Mouse (Mus musculus) myocyte (in vitro differentiated cells): ENCODE data around the gene Rem2.

Experiments used
- CEBPB ChIP-seq: IDR thresholded peaks from 2 replicates; pipeline ENCODE4 v1.6.1; 2011; ENCODE audit warnings: mild to moderate bottlenecking, moderate library complexity; ENCODE audit not compliant: poor library complexity, insufficient read depth, severe bottlenecking
- POLR2A ChIP-seq: IDR thresholded peaks from one replicate; pipeline ENCODE4 v1.6.1; 2011; ENCODE audit warnings: low read depth, mild to moderate bottlenecking, control low read depth, moderate library complexity; ENCODE audit not compliant: insufficient read length
- REST ChIP-seq: IDR thresholded peaks from one replicate; pipeline ENCODE4 v1.6.1; 2011; ENCODE audit warnings: mild to moderate bottlenecking, control low read depth, moderate library complexity; ENCODE audit not compliant: insufficient read depth, insufficient read length

DNA sequence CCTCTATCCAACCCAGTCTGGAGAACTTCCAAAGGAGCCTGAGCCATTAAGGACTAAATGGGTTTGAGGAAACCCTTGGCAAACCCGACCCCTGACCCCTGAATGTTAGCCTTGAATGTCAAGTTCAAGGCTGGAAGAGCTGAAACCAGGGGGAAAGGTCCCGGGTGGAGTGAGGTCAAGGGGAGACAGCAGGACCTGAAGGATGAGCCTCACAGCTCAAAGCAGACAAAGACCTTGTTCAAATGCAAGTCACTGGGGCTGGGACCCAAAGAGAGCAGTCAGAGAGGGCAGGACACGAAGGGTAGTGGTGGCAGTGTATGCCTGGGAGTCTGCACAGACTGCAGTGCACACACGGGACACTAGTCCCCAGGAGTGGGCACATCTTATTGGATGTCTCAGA lies 34.5 kb upstream of the Rem2 start:
- no peak for TF ChIP-seq CEBPB
- TF ChIP-seq REST = no peak
- TF ChIP-seq POLR2A = no peak
